Mouse (Mus musculus) frontal cortex, postnatal 10 days (tissue): ENCODE data around the gene Ntmt1.

Experiments used
- DNase-seq, 2 experiments: peaks; one replicate each; pipeline ENCODE4 v3.0.0; 2022; ENCODE audit warnings: low spot score in 2 of 2, mixed read lengths in 1 of 2

The Ntmt1 gene

GRCm38 (mm10) chr2:30864968-30865381 is 57.3 kb downstream of the Ntmt1 start:
- DNase-seq: no peak

GRCm38 (mm10) chr2:30865426-30865825 is 57.8 kb downstream of the Ntmt1 start:
- DNase-seq: no peak

- DNase-seq: peak; percentile 40 to 41
Measured at GRCm38 (mm10) chr2:30870863-30871262, 63.2 kb downstream of the Ntmt1 start.
